Mouse (Mus musculus): Measurements from ENCODE around the gene Arid5b.

The Arid5b gene

GRCm38 (mm10) chr10:68203322-68203721, 75.2 kb downstream of the Arid5b start:
- intact Hi-C loops (cut with DNase I): no loop called here

DNA sequence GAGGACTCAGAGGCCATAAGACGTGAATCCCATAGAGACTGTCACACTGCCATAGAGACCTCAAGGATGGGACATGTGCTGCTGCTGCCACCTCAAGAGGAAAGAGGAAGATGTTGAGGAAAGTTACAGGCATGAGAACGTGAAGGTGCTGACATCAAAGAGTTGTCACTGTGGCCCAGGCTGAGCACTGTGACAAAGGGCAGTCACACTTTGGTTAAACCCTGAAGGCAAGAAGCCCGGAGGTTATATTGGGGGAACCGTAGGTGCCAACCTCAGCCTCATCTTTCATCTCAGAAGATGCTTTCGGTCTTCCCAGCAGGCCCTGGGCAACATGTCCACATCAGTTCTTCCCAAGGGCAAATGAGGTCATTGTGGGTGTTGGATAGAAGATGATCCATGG, 79.1 kb downstream of the Arid5b start:
- intact Hi-C loops (cut with DNase I): no loop called here

- intact Hi-C loops (cut with DNase I): no loop called here
Measured at GRCm38 (mm10) chr10:68196324-68196723, 82.2 kb downstream of the Arid5b start.

DNA sequence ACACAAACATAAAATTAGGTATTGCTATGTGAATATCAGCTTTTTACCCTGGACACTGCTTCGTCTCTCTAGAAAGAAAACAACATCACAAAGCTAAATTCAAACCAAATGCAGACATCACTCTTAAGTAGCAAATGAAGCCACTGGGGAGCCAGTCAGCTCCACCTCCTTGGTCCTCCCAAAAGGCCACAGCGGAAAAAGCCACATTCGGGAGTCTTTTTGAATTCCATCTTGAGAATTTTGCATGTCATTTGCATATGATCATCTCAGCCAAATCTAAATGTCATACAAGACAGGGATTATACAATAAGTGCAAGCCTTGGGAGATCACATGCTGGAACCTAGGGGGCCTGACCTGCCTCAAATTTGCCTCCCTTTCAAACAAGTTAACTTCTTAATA, 85.0 kb downstream of the Arid5b start:
- intact Hi-C loops (cut with DNase I): no loop called here

DNA sequence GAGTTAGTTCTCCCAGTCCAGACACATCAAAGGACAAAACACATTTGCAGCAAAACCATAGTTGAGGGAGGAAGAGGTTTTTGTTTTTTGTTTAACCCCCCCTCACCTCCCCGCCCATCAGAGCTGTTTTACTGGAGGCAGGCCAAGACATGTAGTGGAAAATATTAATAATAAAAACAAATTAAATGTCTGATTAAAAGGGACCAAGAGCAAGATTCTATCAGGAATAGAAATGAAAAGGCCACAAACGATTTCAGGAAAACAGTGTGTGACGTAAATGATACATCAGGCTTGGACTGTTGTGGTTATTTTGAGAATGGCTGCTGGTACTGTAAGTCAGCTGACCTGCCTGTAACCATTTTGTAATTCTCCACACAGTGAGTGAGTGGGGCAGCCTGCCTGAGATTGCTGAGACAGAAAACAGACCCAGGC, 85.7 kb downstream of the Arid5b start:
- intact Hi-C loops (cut with DNase I): no loop called here

GRCm38 (mm10) chr10:68191691-68192380, 86.7 kb downstream of the Arid5b start:
- intact Hi-C loops (cut with DNase I): no loop called here

DNA sequence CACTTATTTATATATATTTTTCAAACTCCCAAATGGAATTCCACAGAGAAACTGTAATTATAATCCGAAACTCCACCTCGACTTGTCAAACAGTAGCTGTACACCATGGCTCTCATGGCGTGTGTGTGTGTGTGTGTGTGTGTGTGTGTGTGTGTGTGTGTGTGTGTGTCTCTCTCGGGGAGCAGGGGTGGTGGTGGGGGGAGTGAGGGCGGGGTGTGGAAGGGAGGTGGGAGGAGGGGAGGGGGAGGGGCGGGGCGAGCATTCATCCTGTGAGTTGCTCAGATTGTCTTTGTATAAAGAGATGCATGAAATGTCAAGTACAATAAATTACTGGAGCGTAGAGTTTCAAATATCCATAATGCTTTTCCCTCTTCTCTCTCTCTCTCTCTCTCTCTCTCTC, 87.4 kb downstream of the Arid5b start:
- intact Hi-C loops (cut with DNase I): no loop called here

DNA sequence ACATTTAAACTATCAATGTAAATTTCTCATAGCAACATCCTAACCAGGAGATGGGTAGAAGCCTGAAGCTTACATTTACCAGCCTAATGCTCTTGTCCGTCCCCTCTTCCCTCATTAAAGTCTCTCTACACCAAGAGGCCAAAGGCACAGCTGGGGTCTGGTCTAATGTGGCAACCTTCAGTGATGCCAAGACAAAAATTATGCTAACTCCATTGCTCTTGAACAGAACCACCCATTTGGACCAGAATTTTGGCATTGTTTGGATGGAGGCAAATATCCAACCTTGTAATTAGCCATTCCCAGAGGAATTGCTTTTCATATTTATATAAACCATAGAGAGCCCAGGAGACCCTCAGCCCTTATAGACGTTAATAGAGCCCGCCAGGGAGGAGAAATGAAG, 88.7 kb downstream of the Arid5b start:
- intact Hi-C loops (cut with DNase I): no loop called here

DNA sequence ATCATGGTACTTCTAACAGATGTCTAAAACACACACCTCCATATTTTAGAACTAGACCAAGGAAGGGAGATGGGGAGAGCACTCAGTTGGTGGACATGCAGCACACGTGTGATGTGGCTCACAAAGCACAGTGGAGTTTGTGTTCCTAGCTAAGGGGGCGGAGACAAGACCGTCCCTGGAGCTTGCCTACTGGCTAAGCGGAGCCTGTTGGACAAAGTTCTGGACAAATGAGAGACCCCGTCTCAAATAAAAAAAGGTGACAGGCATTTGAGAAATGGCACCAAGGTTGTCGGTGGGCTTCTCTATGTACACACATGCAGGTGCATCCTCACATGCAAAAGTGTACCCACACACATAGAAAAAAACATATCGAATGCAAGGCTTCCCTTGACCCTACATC, 95.4 kb downstream of the Arid5b start:
- intact Hi-C loops (cut with DNase I): no loop called here

DNA sequence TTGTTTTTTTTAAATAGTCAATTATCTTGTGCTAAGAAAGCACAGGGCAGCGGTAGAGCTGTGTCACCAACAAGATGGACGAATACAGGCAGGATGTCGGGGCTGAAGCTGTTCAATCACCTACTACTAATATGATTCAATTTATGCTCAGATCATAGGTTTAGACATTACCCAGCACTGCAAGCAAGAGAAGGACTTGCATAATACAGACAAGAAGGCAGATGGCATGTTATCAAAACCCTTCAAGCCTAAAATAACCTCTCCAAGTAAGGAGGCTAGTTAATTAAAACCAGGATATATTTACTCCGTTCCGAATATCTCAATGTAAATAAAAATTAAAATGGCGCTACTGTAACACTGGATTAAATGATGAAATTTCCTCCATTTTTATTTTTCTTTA, 96.3 kb downstream of the Arid5b start:
- intact Hi-C loops (cut with DNase I): no loop called here

DNA sequence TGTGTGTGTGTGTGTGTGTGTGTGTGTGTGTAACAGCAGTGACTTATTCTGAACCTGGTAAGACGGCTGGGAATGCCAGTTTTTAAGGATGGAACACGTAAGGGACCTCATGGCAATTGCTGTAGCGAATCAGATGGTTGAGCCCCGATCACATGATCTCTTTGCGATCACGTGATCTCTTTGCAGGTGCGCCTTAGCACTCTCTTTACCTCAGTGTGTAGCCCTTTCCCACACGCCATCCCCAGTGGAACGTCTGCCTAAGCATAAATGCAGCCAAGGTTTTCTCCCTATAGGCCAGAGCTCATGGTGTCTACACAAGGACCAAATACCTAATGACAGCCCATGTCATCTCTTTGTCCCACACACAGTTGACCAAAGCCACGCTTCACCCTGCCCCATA, 97.4 kb downstream of the Arid5b start:
- intact Hi-C loops (cut with DNase I): no loop called here

GRCm38 (mm10) chr10:68180721-68181120, 97.8 kb downstream of the Arid5b start:
- intact Hi-C loops (cut with DNase I): no loop called here

DNA sequence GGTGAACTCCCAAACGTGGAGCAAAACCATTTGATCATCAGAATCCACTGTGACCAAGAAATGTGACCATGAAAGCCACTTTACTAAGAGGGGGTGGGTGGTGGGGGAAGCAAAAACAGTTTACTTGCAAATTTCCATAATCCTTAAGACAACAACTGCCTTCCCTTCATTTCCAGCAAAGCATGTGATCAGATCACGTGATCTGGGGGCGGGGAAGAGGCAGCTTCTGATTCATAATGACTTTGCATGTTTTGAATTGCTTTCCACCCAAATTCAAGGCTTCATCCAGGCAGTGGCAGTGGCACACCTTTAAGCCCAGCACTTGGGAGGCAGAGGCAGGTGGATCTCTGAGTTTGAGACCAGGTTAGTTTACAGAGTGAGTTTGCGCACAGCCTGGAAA, 98.4 kb downstream of the Arid5b start:
- intact Hi-C loops (cut with DNase I): no loop called here

GRCm38 (mm10) chr10:68179741-68180140, 98.8 kb downstream of the Arid5b start:
- intact Hi-C loops (cut with DNase I): no loop called here

DNA sequence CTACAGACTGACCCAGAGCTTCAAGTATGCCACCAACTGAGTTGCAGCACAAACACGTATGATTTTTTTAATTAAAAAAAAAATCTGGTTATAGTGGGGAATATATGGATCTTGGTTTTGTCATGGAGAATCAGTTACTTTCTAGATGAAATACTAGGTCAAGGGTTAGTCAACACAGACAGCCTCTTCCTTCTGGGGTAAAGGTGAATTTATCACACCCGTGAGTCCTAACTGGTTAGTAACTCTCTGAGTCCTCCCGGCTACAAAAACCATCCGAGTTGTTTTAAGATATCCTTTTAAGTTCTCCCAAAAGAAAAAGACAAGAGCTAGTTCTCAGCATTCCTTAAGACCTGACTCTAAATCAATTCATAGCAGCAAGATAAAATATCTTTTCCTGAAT, 99.2 kb downstream of the Arid5b start:
- intact Hi-C loops (cut with DNase I): no loop called here

GRCm38 (mm10) chr10:68177697-68178485, 100.6 kb downstream of the Arid5b start:
- intact Hi-C loops (cut with DNase I): no loop called here

GRCm38 (mm10) chr10:68175811-68176210, 102.7 kb downstream of the Arid5b start:
- intact Hi-C loops (cut with DNase I): no loop called here

- intact Hi-C loops (cut with DNase I): no loop called here
Measured at GRCm38 (mm10) chr10:68173634-68174033, 104.9 kb downstream of the Arid5b start.

GRCm38 (mm10) chr10:68172906-68173305, 105.6 kb downstream of the Arid5b start:
- intact Hi-C loops (cut with DNase I): no loop called here

GRCm38 (mm10) chr10:68171974-68172373, 106.6 kb downstream of the Arid5b start:
- intact Hi-C loops (cut with DNase I): no loop called here

DNA sequence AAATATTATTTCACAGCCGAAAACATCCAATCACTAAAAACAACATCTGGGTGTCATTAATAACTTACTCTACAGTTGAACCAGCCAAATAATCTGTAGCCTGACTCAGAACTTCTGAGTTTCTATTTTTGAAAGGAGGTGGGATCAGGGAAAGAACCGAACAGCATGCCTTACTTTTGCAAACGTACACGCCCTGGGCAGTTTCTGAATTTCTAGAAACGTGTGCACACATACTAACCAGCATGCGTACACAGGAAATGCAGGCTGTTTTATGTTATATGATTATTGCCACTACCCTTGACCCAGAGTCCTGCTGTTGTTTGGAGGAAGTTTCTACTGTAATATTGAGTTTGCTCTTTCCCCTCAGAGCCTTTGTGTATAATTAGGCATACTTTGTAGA, 109.9 kb downstream of the Arid5b start:
- intact Hi-C loops (cut with DNase I): no loop called here

DNA sequence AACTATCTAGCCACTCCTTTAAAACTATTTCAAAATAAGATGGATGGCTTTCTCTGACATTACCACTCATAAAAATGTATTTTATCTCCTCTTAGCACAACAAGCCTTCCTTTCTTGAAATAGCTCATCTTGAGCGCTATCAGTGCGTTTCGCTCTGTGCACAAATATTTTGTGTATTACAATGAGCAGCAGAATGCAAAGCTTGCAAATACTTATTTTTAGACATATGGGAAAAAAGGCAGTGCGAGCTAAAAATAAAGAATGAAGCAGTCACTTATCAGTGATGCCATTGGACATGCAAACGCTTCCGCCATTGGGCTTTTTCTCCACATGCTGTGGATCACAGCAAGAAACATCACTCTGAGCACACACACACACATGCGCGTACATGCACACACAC, 110.4 kb downstream of the Arid5b start:
- intact Hi-C loops (cut with DNase I): no loop called here

DNA sequence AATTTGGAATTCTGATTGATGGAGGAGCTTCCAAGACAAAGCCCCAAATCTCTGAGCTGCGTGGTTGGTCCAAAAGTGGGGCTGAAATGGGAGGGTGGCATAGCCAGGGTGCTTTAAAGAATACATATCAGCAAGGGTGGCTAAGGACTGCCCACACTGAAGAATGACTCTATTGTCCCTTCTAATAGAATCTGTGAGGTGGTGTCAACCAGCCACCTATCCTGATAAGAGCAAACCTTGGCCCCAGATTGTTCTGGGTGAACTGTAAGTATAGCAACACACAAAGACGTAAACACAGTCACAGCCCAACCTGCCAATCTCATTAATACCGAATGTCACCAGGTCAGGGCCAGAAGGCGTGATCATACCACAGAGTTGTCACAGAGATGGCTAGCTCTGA, 111.4 kb downstream of the Arid5b start:
- intact Hi-C loops (cut with DNase I): no loop called here

Measured in adrenal gland (tissue).